Mouse (Mus musculus): ENCODE results near the gene Mid2. TPM values are rescaled to one million over a fixed set of nuclear protein-coding genes. Genes with fewer than 3 reads are reported as not detected.
"Not testable (repeated sequence)": the region's sequence is repeated elsewhere in the genome, so short reads cannot be mapped to it uniquely, and the experiment has no call there.

Gene Mid2
- 12.3 and 12.6 TPM in 2 replicates for polyA plus RNA-seq (2012; rRNA removed)

GRCm38 (mm10) chrX:140664479-140665241, at the start of gene Mid2:
Gene Mid2, plus strand, starts transcription at chrX:140664599.
- DNase-seq (ENCODE audit: low spot score), result peak; percentile 29

- DNase-seq (ENCODE audit: low spot score), result no peak
Measured at GRCm38 (mm10) chrX:140624875-140625594, 39.4 kb upstream of the Mid2 start.

- DNase-seq (ENCODE audit: low spot score), result no peak
Measured at GRCm38 (mm10) chrX:140638028-140638427, 26.4 kb upstream of the Mid2 start.

- no peak for DNase-seq (ENCODE audit: low spot score)
Measured at GRCm38 (mm10) chrX:140639592-140639991, 24.8 kb upstream of the Mid2 start.

GRCm38 (mm10) chrX:140660731-140661130, 3.7 kb upstream of the Mid2 start:
- no peak for DNase-seq (ENCODE audit: low spot score)

GRCm38 (mm10) chrX:140663516-140663915, 883 bp upstream of the Mid2 start:
- no peak for DNase-seq (ENCODE audit: low spot score)

- peak; percentile 41 for DNase-seq (ENCODE audit: low spot score)
Measured at GRCm38 (mm10) chrX:140665242-140665810, 927 bp downstream of the Mid2 start.

GRCm38 (mm10) chrX:140675444-140675843, 11.0 kb downstream of the Mid2 start:
- DNase-seq (ENCODE audit: low spot score), result no peak

GRCm38 (mm10) chrX:140688335-140688734, 23.9 kb downstream of the Mid2 start:
- DNase-seq (ENCODE audit: low spot score), result no peak

- not testable (repeated sequence) for DNase-seq (ENCODE audit: low spot score)
Measured at GRCm38 (mm10) chrX:140697872-140698463, 33.6 kb downstream of the Mid2 start.

GRCm38 (mm10) chrX:140703224-140703623, 38.8 kb downstream of the Mid2 start:
- no peak for DNase-seq (ENCODE audit: low spot score)

- DNase-seq (ENCODE audit: low spot score), result no peak
Measured at GRCm38 (mm10) chrX:140706077-140706476, 41.7 kb downstream of the Mid2 start.

GRCm38 (mm10) chrX:140722400-140722799, 58.0 kb downstream of the Mid2 start:
- no peak for DNase-seq (ENCODE audit: low spot score)

GRCm38 (mm10) chrX:140738986-140739385, 74.6 kb downstream of the Mid2 start:
- DNase-seq (ENCODE audit: low spot score), result no peak

GRCm38 (mm10) chrX:140743213-140743612, 78.8 kb downstream of the Mid2 start:
- DNase-seq (ENCODE audit: low spot score), result no peak

GRCm38 (mm10) chrX:140769794-140770193, 105.4 kb downstream of the Mid2 start:
- no peak for DNase-seq (ENCODE audit: low spot score)

- DNase-seq (ENCODE audit: low spot score), result no peak
Measured at GRCm38 (mm10) chrX:140805340-140805739, 140.9 kb downstream of the Mid2 start.

- DNase-seq (ENCODE audit: low spot score), result no peak
Measured at GRCm38 (mm10) chrX:140813312-140814006, 149.1 kb downstream of the Mid2 start, which contains the start of gene Tex13b. Gene Tex13b, minus strand, starts transcription at chrX:140813433.

All from urinary bladder, adult 2 months (tissue).